Mouse (Mus musculus): ENCODE data around the gene Cfp. TPM values are rescaled to one million over a fixed set of nuclear protein-coding genes. Genes with fewer than 3 reads are reported as not detected.

Cfp gene
- 2.8 and 3.4 TPM in 2 replicates for polyA plus RNA-seq (2014; fragmentation: Nextera tagmentation; extraction: Ambion mirVana)

GRCm38 (mm10) chrX:20931364-20931763 is at the start of gene Cfp:
TSS of gene Cfp (minus strand) at chrX:20931555.
- DNase-seq (ENCODE audit: low spot score) (no peak), ATAC-seq (ENCODE audit: low FRiP score) (no peak)
- Histone ChIP-seq H3K9me3 (ENCODE audit: control insufficient read depth, low read length) (no peaks in the 10 kb centered on the region), H3K27me3 (ENCODE audit: control insufficient read depth, insufficient read depth, low read length) (no peaks in the 10 kb centered on the region), H3K9ac (ENCODE audit: low read depth, low read length) (no peak within 1 kb of the TSS), H3K4me2 (replicated peaks; ENCODE audit: low read depth, low read length) (no peak within 1 kb of the TSS), H3K36me3 (ENCODE audit: control insufficient read depth, insufficient read depth, low read length) (no peaks in the 10 kb centered on the region), H3K4me1 (replicated peaks; ENCODE audit: control insufficient read depth, insufficient read depth, low read length) (no peaks in the 10 kb centered on the region), H3K27ac (ENCODE audit: low read depth, low read length) (no peak within 1 kb of the TSS), H3K4me3 (ENCODE audit: low read depth, low read length) (no peak within 1 kb of the TSS)
- 100% methylated on average over 1 of the region's 1 CpGs for WGBS

DNA sequence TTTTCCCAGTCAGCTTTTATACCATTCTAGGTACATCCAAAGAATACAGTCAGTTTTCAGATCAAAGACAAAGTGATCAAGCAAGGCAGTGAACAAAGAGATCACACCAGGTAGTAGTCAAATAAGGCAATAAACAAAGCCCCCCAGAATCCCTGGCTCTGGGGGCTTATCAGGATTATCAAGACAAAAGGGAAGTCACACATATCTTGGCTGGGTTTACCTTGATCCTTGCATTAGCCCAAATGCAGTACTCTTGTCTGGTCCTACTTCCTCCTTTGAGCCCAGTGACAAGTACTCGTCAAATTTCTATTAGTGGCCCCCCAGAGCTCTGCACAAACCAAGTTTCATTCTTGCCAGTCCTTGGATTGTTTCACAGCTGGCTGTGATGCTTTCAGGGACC is 49.5 kb upstream of the Cfp start:
- H3K9ac ChIP-seq (ENCODE audit: low read depth, low read length): no peak overlapping the region
- H3K27me3 ChIP-seq (ENCODE audit: control insufficient read depth, insufficient read depth, low read length): no peaks in the 10 kb centered on the region
- no peak overlapping the region for H3K4me3 ChIP-seq (ENCODE audit: low read depth, low read length)
- DNase-seq (ENCODE audit: low spot score) (no peak), ATAC-seq (ENCODE audit: low FRiP score) (no peak)
- no peaks in the 10 kb centered on the region for H3K9me3 ChIP-seq (ENCODE audit: control insufficient read depth, low read length)
- no peak overlapping the region for H3K27ac ChIP-seq (ENCODE audit: low read depth, low read length)
- H3K4me2 ChIP-seq (replicated peaks; ENCODE audit: low read depth, low read length): no peak overlapping the region
- no peaks in the 10 kb centered on the region for H3K4me1 ChIP-seq (replicated peaks; ENCODE audit: control insufficient read depth, insufficient read depth, low read length)
- no peaks in the 10 kb centered on the region for H3K36me3 ChIP-seq (ENCODE audit: control insufficient read depth, insufficient read depth, low read length)
- WGBS: 75% methylated on average over 1 of the region's 1 CpGs

DNA sequence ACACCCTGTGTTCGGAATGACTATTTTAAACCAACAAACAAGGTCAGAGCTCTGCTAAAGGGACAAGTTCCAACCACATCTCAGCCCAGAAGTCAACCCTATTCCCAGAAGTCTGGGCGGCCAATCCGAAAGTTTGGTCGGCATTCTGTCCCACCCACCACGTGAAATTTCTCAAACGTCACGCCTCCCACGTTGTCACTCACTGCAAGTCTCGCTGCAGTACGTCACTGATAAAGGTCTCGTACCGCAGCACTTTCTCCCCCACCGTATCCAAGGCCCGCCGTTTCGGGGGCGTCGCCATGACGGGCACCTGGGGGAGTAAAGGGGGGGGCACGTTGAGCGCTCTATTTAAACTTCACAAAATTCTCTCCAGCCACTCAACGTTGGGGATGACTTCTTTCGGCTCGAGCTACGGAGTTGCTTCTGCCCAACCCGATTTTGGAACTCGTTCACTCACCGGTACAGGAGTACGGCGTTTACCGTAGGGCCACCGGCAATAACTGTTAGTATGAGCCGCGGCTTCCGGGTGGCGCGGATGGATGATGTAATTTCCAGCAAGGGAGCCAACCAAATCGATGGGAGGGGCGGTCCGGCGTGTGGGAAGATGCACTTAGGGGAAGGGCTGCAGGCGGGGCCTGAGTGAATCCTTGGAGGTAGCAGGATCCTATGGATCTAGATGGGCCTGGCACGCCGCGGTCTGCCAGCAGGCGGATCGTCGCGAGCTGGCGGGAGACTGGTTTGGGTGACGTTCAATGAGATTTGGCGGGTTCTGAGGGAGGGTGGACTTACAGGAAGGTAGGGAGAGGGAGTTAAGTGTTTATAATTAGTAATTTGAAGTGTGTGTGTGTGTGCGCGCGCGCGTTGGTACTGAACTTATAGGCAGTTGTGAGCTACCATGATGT is 30.4 kb upstream of the Cfp start, which contains the start of gene Uxt:
Gene Uxt, minus strand, starts transcription at position 541 of the 902 bp plus-strand sequence.
- 14% methylated on average over 56 of the region's 57 CpGs for WGBS
- ATAC-seq (ENCODE audit: low FRiP score): peak; percentile 98
- peak within 1 kb of the TSS; percentile 32 for H3K4me2 ChIP-seq (replicated peaks; ENCODE audit: low read depth, low read length)
- H3K4me1 ChIP-seq (replicated peaks; ENCODE audit: control insufficient read depth, insufficient read depth, low read length): no peaks in the 10 kb centered on the region
- H3K9ac ChIP-seq (ENCODE audit: low read depth, low read length): peak within 1 kb of the TSS; percentile 44; the same call in 1 of the 2 replicates
- H3K36me3 ChIP-seq (ENCODE audit: control insufficient read depth, insufficient read depth, low read length): no peaks in the 10 kb centered on the region
- H3K27ac ChIP-seq (ENCODE audit: low read depth, low read length): no peak within 1 kb of the TSS
- H3K27me3 ChIP-seq (ENCODE audit: control insufficient read depth, insufficient read depth, low read length): no peaks in the 10 kb centered on the region
- peak within 1 kb of the TSS; percentile 38 for H3K4me3 ChIP-seq (ENCODE audit: low read depth, low read length)
- H3K9me3 ChIP-seq (ENCODE audit: control insufficient read depth, low read length): no peaks in the 10 kb centered on the region
- DNase-seq (ENCODE audit: low spot score): peak; percentile 88

GRCm38 (mm10) chrX:20950191-20950880 is 19.0 kb upstream of the Cfp start, which contains the start of gene Elk1:
TSS of gene Elk1 (minus strand) at chrX:20950608.
- peak within 1 kb of the TSS; percentile 42 for H3K4me2 ChIP-seq (replicated peaks; ENCODE audit: low read depth, low read length)
- no peaks in the 10 kb centered on the region for H3K9me3 ChIP-seq (ENCODE audit: control insufficient read depth, low read length)
- WGBS: 11% methylated on average over 27 of the region's 30 CpGs
- H3K4me1 ChIP-seq (replicated peaks; ENCODE audit: control insufficient read depth, insufficient read depth, low read length): no peaks in the 10 kb centered on the region
- H3K9ac ChIP-seq (ENCODE audit: low read depth, low read length): peak within 1 kb of the TSS; percentile 63
- H3K27me3 ChIP-seq (ENCODE audit: control insufficient read depth, insufficient read depth, low read length): no peaks in the 10 kb centered on the region
- peak within 1 kb of the TSS; percentile 53 for H3K4me3 ChIP-seq (ENCODE audit: low read depth, low read length)
- DNase-seq (ENCODE audit: low spot score): peak; percentile 84
- ATAC-seq (ENCODE audit: low FRiP score): peak; percentile 99
- no peaks in the 10 kb centered on the region for H3K36me3 ChIP-seq (ENCODE audit: control insufficient read depth, insufficient read depth, low read length)
- H3K27ac ChIP-seq (ENCODE audit: low read depth, low read length): peak within 1 kb of the TSS; percentile 49; the same call in 1 of the 2 replicates

- DNase-seq (ENCODE audit: low spot score) (peak; percentile 55), ATAC-seq (ENCODE audit: low FRiP score) (no peak)
- Histone ChIP-seq H3K36me3 (ENCODE audit: control insufficient read depth, insufficient read depth, low read length) (no peaks in the 10 kb centered on the region), H3K4me2 (replicated peaks; ENCODE audit: low read depth, low read length) (no peak overlapping the region), H3K9ac (ENCODE audit: low read depth, low read length) (no peak overlapping the region), H3K9me3 (ENCODE audit: control insufficient read depth, low read length) (no peaks in the 10 kb centered on the region), H3K4me3 (ENCODE audit: low read depth, low read length) (no peak overlapping the region), H3K4me1 (replicated peaks; ENCODE audit: control insufficient read depth, insufficient read depth, low read length) (no peaks in the 10 kb centered on the region), H3K27me3 (ENCODE audit: control insufficient read depth, insufficient read depth, low read length) (no peaks in the 10 kb centered on the region), H3K27ac (ENCODE audit: low read depth, low read length) (no peak overlapping the region)
- 10% methylated on average over 4 of the region's 4 CpGs for WGBS
Measured at GRCm38 (mm10) chrX:20946055-20946454, 14.7 kb upstream of the Cfp start.

DNA sequence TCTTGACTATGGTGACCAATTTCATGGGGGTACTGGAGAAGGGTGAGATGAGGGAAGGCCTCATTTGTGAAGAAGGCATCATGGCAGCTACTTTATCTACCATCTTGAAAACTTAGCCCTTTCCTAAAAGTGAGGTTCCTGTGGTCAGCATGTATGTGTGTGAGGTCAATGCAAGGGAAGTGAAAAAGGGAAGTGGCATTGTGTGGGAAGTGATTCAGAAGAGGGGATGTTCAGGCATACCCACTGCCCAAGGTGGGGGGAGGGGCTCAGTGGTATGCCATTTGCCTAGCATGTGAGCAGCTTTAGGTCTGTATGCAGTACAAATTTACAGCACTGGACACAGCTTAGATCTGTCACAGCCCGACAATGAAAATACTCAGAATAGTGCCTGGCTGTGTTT is 608 bp upstream of the Cfp start:
- Histone ChIP-seq H3K4me1 (replicated peaks; ENCODE audit: control insufficient read depth, insufficient read depth, low read length) (no peaks in the 10 kb centered on the region), H3K4me3 (ENCODE audit: low read depth, low read length) (no peak overlapping the region), H3K27ac (ENCODE audit: low read depth, low read length) (no peak overlapping the region), H3K4me2 (replicated peaks; ENCODE audit: low read depth, low read length) (no peak overlapping the region), H3K36me3 (ENCODE audit: control insufficient read depth, insufficient read depth, low read length) (no peaks in the 10 kb centered on the region), H3K9ac (ENCODE audit: low read depth, low read length) (no peak overlapping the region), H3K27me3 (ENCODE audit: control insufficient read depth, insufficient read depth, low read length) (no peaks in the 10 kb centered on the region), H3K9me3 (ENCODE audit: control insufficient read depth, low read length) (no peaks in the 10 kb centered on the region)
- 95% methylated on average over 1 of the region's 1 CpGs for WGBS
- ATAC-seq (ENCODE audit: low FRiP score) (no peak), DNase-seq (ENCODE audit: low spot score) (no peak)

- no peaks in the 10 kb centered on the region for H3K27me3 ChIP-seq (ENCODE audit: control insufficient read depth, insufficient read depth, low read length)
- 95% methylated on average over 1 of the region's 1 CpGs for WGBS
- DNase-seq (ENCODE audit: low spot score) (no peak), ATAC-seq (ENCODE audit: low FRiP score) (no peak)
- H3K9ac ChIP-seq (ENCODE audit: low read depth, low read length): no peak overlapping the region
- no peaks in the 10 kb centered on the region for H3K36me3 ChIP-seq (ENCODE audit: control insufficient read depth, insufficient read depth, low read length)
- no peak overlapping the region for H3K27ac ChIP-seq (ENCODE audit: low read depth, low read length)
- H3K4me3 ChIP-seq (ENCODE audit: low read depth, low read length): no peak overlapping the region
- H3K9me3 ChIP-seq (ENCODE audit: control insufficient read depth, low read length): no peaks in the 10 kb centered on the region
- no peaks in the 10 kb centered on the region for H3K4me1 ChIP-seq (replicated peaks; ENCODE audit: control insufficient read depth, insufficient read depth, low read length)
- no peak overlapping the region for H3K4me2 ChIP-seq (replicated peaks; ENCODE audit: low read depth, low read length)
Measured at GRCm38 (mm10) chrX:20929859-20930258, 1.5 kb downstream of the Cfp start.

DNA sequence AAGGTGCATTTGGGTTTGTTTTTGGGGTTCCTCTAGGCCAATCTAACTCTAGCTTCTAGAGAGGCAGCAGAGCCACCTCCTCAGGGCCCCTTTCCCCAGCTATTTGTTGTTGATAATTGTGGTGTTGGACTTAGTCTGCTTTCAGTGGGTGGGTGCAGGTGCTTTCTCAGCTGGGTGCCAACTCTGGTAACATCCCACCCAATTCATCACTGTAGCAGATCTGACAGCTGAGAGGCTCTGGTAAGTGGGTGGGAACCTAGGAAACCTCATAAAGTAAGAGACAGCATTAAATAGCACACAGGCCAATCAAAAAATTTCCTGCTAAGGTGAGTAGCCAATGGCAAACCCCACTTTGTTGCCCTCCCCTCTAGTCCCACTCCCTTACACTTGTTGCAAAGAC is 6.4 kb downstream of the Cfp start:
- H3K9ac ChIP-seq (ENCODE audit: low read depth, low read length): no peak overlapping the region
- no peak overlapping the region for H3K27ac ChIP-seq (ENCODE audit: low read depth, low read length)
- H3K4me2 ChIP-seq (replicated peaks; ENCODE audit: low read depth, low read length): no peak overlapping the region
- no peaks in the 10 kb centered on the region for H3K9me3 ChIP-seq (ENCODE audit: control insufficient read depth, low read length)
- DNase-seq (ENCODE audit: low spot score) (no peak), ATAC-seq (ENCODE audit: low FRiP score) (no peak)
- no peaks in the 10 kb centered on the region for H3K4me1 ChIP-seq (replicated peaks; ENCODE audit: control insufficient read depth, insufficient read depth, low read length)
- H3K27me3 ChIP-seq (ENCODE audit: control insufficient read depth, insufficient read depth, low read length): no peaks in the 10 kb centered on the region
- no peaks in the 10 kb centered on the region for H3K36me3 ChIP-seq (ENCODE audit: control insufficient read depth, insufficient read depth, low read length)
- H3K4me3 ChIP-seq (ENCODE audit: low read depth, low read length): no peak overlapping the region
